Mouse (Mus musculus) bone marrow, adult 2 months (tissue): ENCODE measurements around the gene Chpf. TPM values are rescaled to one million over a fixed set of nuclear protein-coding genes. Genes with fewer than 3 reads are reported as not detected.

ENCODE experiments used
- H3K27ac ChIP-seq: fragments of 200-500 bp; 2 replicates; pipeline ENCODE4 v1.5.1; 2012; ENCODE audit warnings: low read depth, mild to moderate bottlenecking, control low read depth, inconsistent platforms, low read length; ENCODE audit not compliant: control insufficient read depth, poor library complexity, insufficient read depth
- H3K4me1 ChIP-seq: fragments of 200-500 bp; 2 replicates; pipeline ENCODE4 v1.6.1; 2011; ENCODE audit warnings: low read length; ENCODE audit not compliant: control insufficient read depth, insufficient read depth
- H3K4me3 ChIP-seq: fragments of 200-500 bp; replicated peaks from 2 replicates; pipeline ENCODE3; 2011; ENCODE audit warnings: mild to moderate bottlenecking, low read depth, low read length, control low read depth; ENCODE audit not compliant: control insufficient read depth
- CTCF ChIP-seq: fragments of 200-500 bp; IDR thresholded peaks from 2 replicates; pipeline ENCODE4 v1.5.1; 2011; ENCODE audit warnings: low read length, control low read depth; ENCODE audit not compliant: control insufficient read depth, insufficient read depth
- POLR2A ChIP-seq: fragments of 200-500 bp; IDR thresholded peaks from 2 replicates; pipeline ENCODE4 v1.6.1; 2011; ENCODE audit warnings: low read depth, mild to moderate bottlenecking, control low read depth, low read length, borderline replicate concordance; ENCODE audit not compliant: control insufficient read depth
- WGBS: fragments of 180-500 bp; shearing (Covaris S2); methylation state at CpG from one replicate; pipeline ENCODE4 v1.1.7; 2018; 5-methylcytosine and 5-hydroxymethylcytosine counted together
- polyA plus RNA-seq: library from polyadenylated mRNA; stranded (reverse); fragments of >200 nt; gene quantifications from 2 replicates; pipeline ENCODE4 v1.2.4, GENCODE M21; 2011; ENCODE audit warnings: low replicate concordance; ENCODE audit not compliant: missing spikeins, insufficient read depth, insufficient read length

Gene Chpf
- polyA plus RNA-seq, 1 experiment = 4.7 TPM

GRCm38 (mm10) chr1:75449377-75450135 lies 29.6 kb downstream of the Chpf start:
- H3K4me1 ChIP-seq = no peaks in the 10 kb centered on the region
- 2% methylated on average over 8 of the region's 8 CpGs for WGBS
- no peak overlapping the region for H3K4me3 ChIP-seq
- no peak overlapping the region for H3K27ac ChIP-seq
- TF ChIP-seq POLR2A = no peak
- TF ChIP-seq CTCF = no peak

GRCm38 (mm10) chr1:75448937-75449336 lies 30.2 kb downstream of the Chpf start:
- 6% methylated on average over 13 of the region's 14 CpGs for WGBS

GRCm38 (mm10) chr1:75448052-75448431 lies 31.1 kb downstream of the Chpf start:
- Histone ChIP-seq H3K4me3 (no peak overlapping the region), H3K4me1 (no peaks in the 10 kb centered on the region), H3K27ac (no peak overlapping the region)
- no peak for TF ChIP-seq POLR2A
- TF ChIP-seq CTCF = no peak
- 11% methylated on average over 7 of the region's 7 CpGs for WGBS

More at GRCm38 (mm10) chr1:75448937-75449336, 30.2 kb downstream of the Chpf start:
- Histone ChIP-seq H3K4me1 (no peaks in the 10 kb centered on the region), H3K27ac (no peak overlapping the region), H3K4me3 (no peak overlapping the region)
- TF ChIP-seq POLR2A (no peak), CTCF (no peak)

GRCm38 (mm10) chr1:75447265-75448051 lies 31.6 kb downstream of the Chpf start:
- Histone ChIP-seq H3K4me1 (no peaks in the 10 kb centered on the region), H3K27ac (no peak overlapping the region), H3K4me3 (no peak overlapping the region)
- 6% methylated on average over 10 of the region's 10 CpGs for WGBS
- TF ChIP-seq POLR2A (no peak), CTCF (no peak)

- Histone ChIP-seq H3K4me3 (no peak overlapping the region), H3K27ac (no peak overlapping the region), H3K4me1 (no peaks in the 10 kb centered on the region)
- WGBS = 3% methylated on average over 20 of the region's 20 CpGs
- TF ChIP-seq POLR2A = no peak
- no peak for TF ChIP-seq CTCF
Measured at GRCm38 (mm10) chr1:75446656-75447055, 32.5 kb downstream of the Chpf start.

- no peaks in the 10 kb centered on the region for H3K4me1 ChIP-seq
- WGBS = 1% methylated on average over 22 of the region's 22 CpGs
- no peak overlapping the region for H3K27ac ChIP-seq
- no peak overlapping the region for H3K4me3 ChIP-seq
- TF ChIP-seq POLR2A (no peak), CTCF (peak; percentile 87)
Measured at GRCm38 (mm10) chr1:75445751-75446611, 33.1 kb downstream of the Chpf start.

GRCm38 (mm10) chr1:75445141-75445701 lies 33.9 kb downstream of the Chpf start:
- TF ChIP-seq CTCF (no peak), POLR2A (no peak)
- 11% methylated on average over 9 of the region's 9 CpGs for WGBS
- no peaks in the 10 kb centered on the region for H3K4me1 ChIP-seq
- H3K4me3 ChIP-seq = no peak overlapping the region
- H3K27ac ChIP-seq = no peak overlapping the region
